Mouse (Mus musculus) bone marrow macrophage, adult 2 months (primary cell): ENCODE measurements at regions not wholly inside any gene's neighbourhood (a gene's known extent, or its start where the extent isn't known, plus 50 kb on each side); places are given as distances from the start of the nearest gene placed in this dataset.

Source experiments
- CTCF ChIP-seq: IDR thresholded peaks from 2 replicates; pipeline ENCODE4 v1.5.1; 2012; ENCODE audit warnings: low read depth, mild to moderate bottlenecking, low read length, moderate library complexity
- POLR2A ChIP-seq: IDR thresholded peaks from 2 replicates; pipeline ENCODE4 v1.6.1; 2012; ENCODE audit warnings: mild to moderate bottlenecking, low read depth, low read length, borderline replicate concordance

- TF ChIP-seq CTCF = no peak
- TF ChIP-seq POLR2A = no peak
These were observed 336.7 kb upstream of the Tenm4 start for GRCm38 (mm10) chr7:95834236-95834919.
